Mouse (Mus musculus): ENCODE results near the gene Scube1. TPM values are rescaled to one million over a fixed set of nuclear protein-coding genes. Genes with fewer than 3 reads are reported as not detected.

The Scube1 gene
- total and polyA plus RNA-seq, 2 experiments from 2014 or later: 3.3 to 13.4 TPM

DNA sequence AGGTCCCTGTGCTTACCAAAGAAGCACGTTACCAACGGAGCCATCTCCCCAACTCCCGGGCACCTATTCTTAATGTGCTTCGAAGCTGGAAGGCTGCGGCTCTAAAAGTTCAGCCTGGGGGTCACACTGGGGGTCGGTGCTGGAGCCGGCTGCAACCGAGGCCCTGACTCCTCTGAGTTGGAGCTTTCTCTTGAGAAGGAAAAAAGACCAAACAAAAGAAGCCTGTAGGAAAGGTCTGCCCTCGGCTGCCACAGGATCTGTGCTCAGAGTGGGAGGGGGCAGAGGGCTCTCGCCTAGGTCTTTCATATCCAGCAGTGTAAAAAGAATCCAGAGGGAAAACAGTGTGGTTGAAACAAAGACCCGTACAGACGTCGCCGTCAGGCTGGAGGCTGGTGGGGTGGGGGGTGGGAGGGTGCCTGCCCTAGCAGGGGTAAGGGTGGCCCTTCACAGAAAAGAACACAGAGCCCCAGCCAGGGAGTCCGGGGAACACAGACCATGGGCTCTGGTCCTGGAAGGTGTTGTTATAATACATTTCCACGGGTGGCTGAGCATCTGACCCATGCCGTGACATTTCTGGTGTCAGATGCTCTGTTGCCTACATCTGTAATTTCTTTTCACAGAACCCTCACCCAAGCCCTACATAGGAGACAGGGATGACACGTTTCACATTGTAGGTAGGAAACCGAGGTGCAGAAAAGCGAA, 25.5 kb downstream of the Scube1 start:
- 27% methylated on average over 20 of the region's 20 CpGs for WGBS
- no peak for TF ChIP-seq CTCF (IDR thresholded peaks at IDR 0.05; ENCODE audit: low read depth)
- H3K4me3 ChIP-seq (ENCODE audit: low read length): no peak overlapping the region
- H3K27me3 ChIP-seq (ENCODE audit: insufficient read depth, low read length): no peaks in the 10 kb centered on the region; the same call in 1 of the 2 replicates
- no peak overlapping the region for H3K4me2 ChIP-seq (ENCODE audit: low read depth, low read length)
- ATAC-seq (no peak), DNase-seq (ENCODE audit: low spot score) (no peak)
- H3K27ac ChIP-seq: no peak overlapping the region
- no peaks in the 10 kb centered on the region; the same call in 1 of the 2 replicates for H3K4me1 ChIP-seq (ENCODE audit: insufficient read depth, low read length)
- H3K9me3 ChIP-seq (ENCODE audit: low read length): no peaks in the 10 kb centered on the region
- H3K36me3 ChIP-seq (ENCODE audit: insufficient read depth, low read length): no peaks in the 10 kb centered on the region
- H3K9ac ChIP-seq (replicated peaks; ENCODE audit: low read length): no peak overlapping the region

DNA sequence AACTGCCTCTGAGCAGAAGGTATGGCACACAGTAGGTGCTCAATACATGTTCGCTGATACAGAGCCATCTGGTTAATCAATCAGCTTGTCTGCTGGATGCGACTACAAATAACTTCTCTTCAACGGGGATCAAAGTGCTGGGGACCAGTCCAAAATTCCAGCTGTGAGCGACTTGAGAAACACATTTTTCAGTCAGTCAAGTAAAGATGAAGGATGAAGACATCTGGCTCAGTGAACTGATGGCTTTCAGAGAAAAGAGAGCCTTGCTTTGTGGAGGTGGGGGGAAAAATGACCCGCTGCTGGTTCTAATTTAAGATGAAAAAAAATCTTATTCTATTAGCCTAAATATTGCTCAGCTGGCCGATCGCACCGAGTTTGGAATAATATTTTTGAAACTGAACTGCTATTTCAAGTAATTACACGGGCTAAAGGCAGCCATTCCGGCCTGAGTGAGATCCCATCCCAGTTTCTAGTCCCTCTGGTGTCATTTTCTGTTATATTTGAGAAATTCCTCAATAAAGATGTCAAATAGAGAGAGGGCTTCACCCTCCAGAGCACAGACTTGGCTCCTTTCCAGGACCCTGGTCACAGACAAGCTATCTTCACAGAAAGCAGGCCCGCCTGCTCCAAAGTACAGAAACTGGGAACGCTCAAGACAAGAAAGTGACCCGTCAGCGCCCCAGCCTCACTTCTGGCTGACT, 28.0 kb downstream of the Scube1 start:
- 41% methylated on average over 14 of the region's 14 CpGs for WGBS
- Histone ChIP-seq H3K9me3 (ENCODE audit: low read length) (no peaks in the 10 kb centered on the region), H3K4me3 (ENCODE audit: low read length) (no peak overlapping the region), H3K9ac (replicated peaks; ENCODE audit: low read length) (no peak overlapping the region), H3K4me2 (ENCODE audit: low read depth, low read length) (no peak overlapping the region), H3K4me1 (ENCODE audit: insufficient read depth, low read length) (no peaks in the 10 kb centered on the region; the same call in 1 of the 2 replicates), H3K27me3 (ENCODE audit: insufficient read depth, low read length) (no peaks in the 10 kb centered on the region; the same call in 1 of the 2 replicates), H3K36me3 (ENCODE audit: insufficient read depth, low read length) (no peaks in the 10 kb centered on the region), H3K27ac (no peak overlapping the region)
- peak; percentile 75 for DNase-seq (ENCODE audit: low spot score)
- 0 out of 2 replicates have a peak, but pooled peaks have one; percentile 12 for TF ChIP-seq CTCF (IDR thresholded peaks at IDR 0.05; ENCODE audit: low read depth)
- no peak for ATAC-seq

DNA sequence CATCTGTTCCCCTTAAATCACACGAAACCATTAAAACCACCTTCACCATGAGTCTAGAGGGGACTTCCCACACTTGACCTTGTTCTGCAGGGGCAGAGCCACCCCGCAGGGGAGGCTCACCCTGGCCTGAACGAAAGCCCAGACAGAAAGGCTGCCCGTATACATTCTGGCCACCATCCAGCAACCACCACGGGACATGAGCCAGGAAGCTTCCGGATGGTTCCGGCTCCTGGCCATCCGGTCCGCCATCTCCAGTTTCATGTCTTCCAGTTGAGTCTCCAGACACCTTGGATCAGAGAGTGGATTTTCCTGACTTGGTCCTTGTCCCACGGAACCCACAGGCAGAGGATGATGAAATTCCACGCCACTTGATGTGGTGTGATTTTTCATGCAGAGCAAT, 29.7 kb downstream of the Scube1 start:
- Histone ChIP-seq H3K4me1 (ENCODE audit: insufficient read depth, low read length) (no peaks in the 10 kb centered on the region; the same call in 1 of the 2 replicates), H3K9me3 (ENCODE audit: low read length) (no peaks in the 10 kb centered on the region), H3K27ac (no peak overlapping the region), H3K36me3 (ENCODE audit: insufficient read depth, low read length) (no peaks in the 10 kb centered on the region), H3K27me3 (ENCODE audit: insufficient read depth, low read length) (no peaks in the 10 kb centered on the region; the same call in 1 of the 2 replicates), H3K4me3 (ENCODE audit: low read length) (no peak overlapping the region), H3K4me2 (ENCODE audit: low read depth, low read length) (no peak overlapping the region), H3K9ac (replicated peaks; ENCODE audit: low read length) (no peak overlapping the region)
- WGBS: 58% methylated on average over 11 of the region's 11 CpGs
- DNase-seq (ENCODE audit: low spot score): no peak
- no peak for TF ChIP-seq CTCF (IDR thresholded peaks at IDR 0.05; ENCODE audit: low read depth)
- ATAC-seq: no peak

DNA sequence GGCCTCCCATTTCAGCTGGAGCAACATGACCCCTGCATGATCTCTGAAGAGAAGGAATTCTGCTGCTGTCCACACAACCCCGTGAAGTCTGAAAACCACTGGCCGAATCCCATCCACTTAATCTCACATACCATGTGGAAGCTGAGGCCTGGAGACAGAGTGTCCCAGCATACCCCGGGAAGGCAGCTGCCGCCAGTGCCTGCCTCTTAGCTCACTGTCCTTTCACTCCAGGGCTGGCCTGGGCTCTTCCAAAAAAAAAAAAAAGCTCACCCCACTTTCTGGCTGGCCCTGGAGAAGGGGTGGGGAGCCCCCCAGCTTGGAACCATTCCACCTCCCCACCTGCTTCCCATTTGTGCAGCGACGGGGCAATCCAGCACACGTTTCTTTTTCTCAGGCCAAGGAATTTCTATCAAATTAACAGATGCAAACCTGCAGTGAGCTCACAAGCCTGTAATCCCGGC, 32.9 kb downstream of the Scube1 start:
- no peak for ATAC-seq
- Histone ChIP-seq H3K9ac (replicated peaks; ENCODE audit: low read length) (no peak overlapping the region), H3K27ac (no peak overlapping the region), H3K9me3 (ENCODE audit: low read length) (no peaks in the 10 kb centered on the region), H3K4me1 (ENCODE audit: insufficient read depth, low read length) (no peaks in the 10 kb centered on the region), H3K36me3 (ENCODE audit: insufficient read depth, low read length) (no peaks in the 10 kb centered on the region), H3K27me3 (ENCODE audit: insufficient read depth, low read length) (no peaks in the 10 kb centered on the region), H3K4me3 (ENCODE audit: low read length) (no peak overlapping the region), H3K4me2 (ENCODE audit: low read depth, low read length) (no peak overlapping the region)
- no peak for TF ChIP-seq CTCF (IDR thresholded peaks at IDR 0.05; ENCODE audit: low read depth)
- no peak for DNase-seq (ENCODE audit: low spot score)
- WGBS: 43% methylated on average over 8 of the region's 8 CpGs

DNA sequence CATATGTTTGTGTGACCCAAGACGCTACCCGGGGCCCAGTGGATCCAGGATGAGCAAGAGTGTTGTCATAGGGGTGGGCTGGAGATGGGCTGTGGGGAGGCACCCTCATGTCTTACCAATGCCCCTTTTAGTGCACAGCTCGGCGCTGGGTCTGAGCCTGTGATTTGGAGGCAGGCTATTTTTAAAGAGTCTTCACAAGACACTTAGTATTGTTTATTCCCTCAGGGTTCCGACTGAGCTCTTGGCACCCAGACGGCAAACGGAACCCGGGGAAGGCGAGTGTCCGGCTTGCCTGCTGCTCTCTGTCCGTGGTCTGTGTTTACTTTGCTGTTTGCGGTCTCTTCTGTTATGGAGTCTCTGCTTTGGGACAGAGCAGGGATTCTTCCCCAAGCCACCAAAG, 34.9 kb downstream of the Scube1 start:
- Histone ChIP-seq H3K4me1 (ENCODE audit: insufficient read depth, low read length) (no peaks in the 10 kb centered on the region), H3K27me3 (ENCODE audit: insufficient read depth, low read length) (no peaks in the 10 kb centered on the region), H3K4me3 (ENCODE audit: low read length) (no peak overlapping the region), H3K4me2 (ENCODE audit: low read depth, low read length) (no peak overlapping the region), H3K27ac (no peak overlapping the region), H3K9ac (replicated peaks; ENCODE audit: low read length) (no peak overlapping the region), H3K36me3 (ENCODE audit: insufficient read depth, low read length) (no peaks in the 10 kb centered on the region), H3K9me3 (ENCODE audit: low read length) (no peaks in the 10 kb centered on the region)
- DNase-seq (ENCODE audit: low spot score): no peak
- whole genome bisulfite sequencing: 81% methylated on average over 12 of the region's 12 CpGs
- no peak for TF ChIP-seq CTCF (IDR thresholded peaks at IDR 0.05; ENCODE audit: low read depth)
- ATAC-seq: no peak

DNA sequence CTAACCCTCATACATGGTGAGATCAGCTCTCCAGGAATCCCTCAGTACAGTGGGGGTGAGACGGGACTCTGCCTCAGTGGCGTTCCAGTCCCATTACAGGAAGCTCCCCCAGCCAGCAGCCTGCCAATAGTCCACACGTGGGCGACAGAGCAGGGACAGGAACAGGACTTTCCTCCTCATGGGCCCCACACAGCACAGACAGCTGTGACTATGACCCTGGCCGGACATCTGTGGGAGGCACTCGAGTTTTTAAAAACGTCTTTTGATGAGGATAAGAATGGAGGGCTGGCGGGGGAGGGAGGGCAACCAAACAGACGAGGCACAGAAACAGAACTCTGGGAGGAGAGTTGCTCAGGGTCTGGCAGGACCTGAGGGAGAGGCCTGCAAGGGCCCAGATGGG, 38.2 kb downstream of the Scube1 start:
- ATAC-seq (no peak), DNase-seq (ENCODE audit: low spot score) (no peak)
- Histone ChIP-seq H3K27me3 (ENCODE audit: insufficient read depth, low read length) (no peaks in the 10 kb centered on the region), H3K27ac (no peak overlapping the region), H3K4me2 (ENCODE audit: low read depth, low read length) (no peak overlapping the region), H3K4me3 (ENCODE audit: low read length) (no peak overlapping the region), H3K36me3 (ENCODE audit: insufficient read depth, low read length) (no peaks in the 10 kb centered on the region), H3K4me1 (ENCODE audit: insufficient read depth, low read length) (no peaks in the 10 kb centered on the region), H3K9me3 (ENCODE audit: low read length) (no peaks in the 10 kb centered on the region), H3K9ac (replicated peaks; ENCODE audit: low read length) (no peak overlapping the region)
- TF ChIP-seq CTCF (IDR thresholded peaks at IDR 0.05; ENCODE audit: low read depth): no peak
- WGBS: 55% methylated on average over 9 of the region's 9 CpGs

DNA sequence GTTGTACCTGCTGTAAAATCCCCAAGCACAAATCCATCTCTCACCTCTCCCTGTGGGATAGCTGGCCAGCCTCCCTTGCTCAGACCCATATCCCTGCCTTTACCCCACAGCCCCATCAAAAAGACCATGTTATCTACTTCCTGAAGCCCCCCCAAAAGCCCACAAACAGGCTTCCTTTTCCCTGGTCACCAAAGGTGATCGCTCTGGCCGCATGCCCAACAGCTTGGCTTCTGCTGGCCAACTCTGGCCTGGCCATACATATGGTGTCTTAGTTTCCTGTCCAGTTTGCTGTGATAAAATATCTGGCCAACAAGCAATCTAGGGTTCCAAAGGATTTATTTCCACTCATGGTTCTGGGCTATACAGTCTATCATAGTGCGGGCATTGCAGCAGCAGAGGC, 38.9 kb downstream of the Scube1 start:
- Histone ChIP-seq H3K27ac (no peak overlapping the region), H3K4me3 (ENCODE audit: low read length) (no peak overlapping the region), H3K36me3 (ENCODE audit: insufficient read depth, low read length) (no peaks in the 10 kb centered on the region), H3K4me1 (ENCODE audit: insufficient read depth, low read length) (no peaks in the 10 kb centered on the region), H3K9me3 (ENCODE audit: low read length) (no peaks in the 10 kb centered on the region), H3K4me2 (ENCODE audit: low read depth, low read length) (no peak overlapping the region), H3K27me3 (ENCODE audit: insufficient read depth, low read length) (no peaks in the 10 kb centered on the region), H3K9ac (replicated peaks; ENCODE audit: low read length) (no peak overlapping the region)
- WGBS: 96% methylated on average over 3 of the region's 3 CpGs
- ATAC-seq (no peak), DNase-seq (ENCODE audit: low spot score) (no peak)
- no peak for TF ChIP-seq CTCF (IDR thresholded peaks at IDR 0.05; ENCODE audit: low read depth)

Measured in hindbrain, postnatal 0 days (tissue).